Mouse (Mus musculus): ENCODE data around the gene Vrtn. TPM values are rescaled to one million over a fixed set of nuclear protein-coding genes. Genes with fewer than 3 reads are reported as not detected.

The Vrtn gene
- polyA plus RNA-seq, 1 experiment from 2014 or later, result 0.12 TPM

- H3K27me3 ChIP-seq (ENCODE audit: control insufficient read depth, insufficient read depth, low read length), result no peaks in the 10 kb centered on the region
- peak overlapping the region; percentile 63 for H3K9ac ChIP-seq (ENCODE audit: low read length)
- 8% methylated on average over 10 of the region's 10 CpGs for WGBS
- H3K4me3 ChIP-seq (ENCODE audit: low read length), result peak overlapping the region; percentile 81
- no peaks in the 10 kb centered on the region for H3K36me3 ChIP-seq (ENCODE audit: control insufficient read depth, insufficient read depth)
- 0 out of 2 replicates have a peak, but pooled peaks have one; percentile 49 for ATAC-seq (replicated peaks; ENCODE audit: extremely low read depth, insufficient read depth, low FRiP score)
- H3K9me3 ChIP-seq (replicated peaks; ENCODE audit: control insufficient read depth, low read length), result no peaks in the 10 kb centered on the region
- H3K27ac ChIP-seq (ENCODE audit: low read length), result no peak overlapping the region
- H3K4me1 ChIP-seq (ENCODE audit: control insufficient read depth, insufficient read depth, low read length), result no peaks in the 10 kb centered on the region; the same call in 1 of the 2 replicates
- H3K4me2 ChIP-seq (ENCODE audit: low read depth, low read length), result peak overlapping the region; percentile 66
These were observed 23.2 kb upstream of the Vrtn start for GRCm38 (mm10) chr12:84617663-84618062.

DNA sequence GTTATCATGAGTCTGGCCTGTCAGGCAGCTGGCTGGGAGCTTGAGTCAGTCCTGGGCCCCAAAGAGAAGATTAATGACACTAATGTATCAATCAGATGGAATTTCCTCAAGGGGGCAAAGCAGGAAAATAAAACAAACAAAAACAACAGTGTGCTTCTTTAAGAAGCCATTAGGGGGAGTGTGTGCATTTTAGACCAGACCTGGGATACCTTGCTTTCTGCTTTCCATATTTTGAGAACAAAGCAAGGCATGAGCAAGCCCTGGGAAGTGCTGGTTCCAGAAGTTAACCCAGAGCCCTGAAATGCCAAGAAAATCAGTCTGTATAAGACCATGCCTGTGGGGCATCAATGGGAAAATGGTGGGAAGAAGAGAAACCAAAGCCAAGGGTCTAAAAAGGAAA lies 19.8 kb upstream of the Vrtn start:
- Histone ChIP-seq H3K9ac (ENCODE audit: low read length) (no peak overlapping the region), H3K36me3 (ENCODE audit: control insufficient read depth, insufficient read depth) (no peaks in the 10 kb centered on the region), H3K27me3 (ENCODE audit: control insufficient read depth, insufficient read depth, low read length) (peaks cover 8% of the 10 kb centered on the region), H3K9me3 (replicated peaks; ENCODE audit: control insufficient read depth, low read length) (no peaks in the 10 kb centered on the region), H3K4me2 (ENCODE audit: low read depth, low read length) (no peak overlapping the region), H3K4me1 (ENCODE audit: control insufficient read depth, insufficient read depth, low read length) (no peaks in the 10 kb centered on the region; the same call in 1 of the 2 replicates), H3K27ac (ENCODE audit: low read length) (no peak overlapping the region), H3K4me3 (ENCODE audit: low read length) (no peak overlapping the region)
- ATAC-seq (replicated peaks; ENCODE audit: extremely low read depth, insufficient read depth, low FRiP score), result no peak

- H3K4me3 ChIP-seq (ENCODE audit: low read length), result no peak overlapping the region
- no peak overlapping the region for H3K9ac ChIP-seq (ENCODE audit: low read length)
- H3K36me3 ChIP-seq (ENCODE audit: control insufficient read depth, insufficient read depth), result no peaks in the 10 kb centered on the region
- no peak for ATAC-seq (replicated peaks; ENCODE audit: extremely low read depth, insufficient read depth, low FRiP score)
- no peak overlapping the region for H3K4me2 ChIP-seq (ENCODE audit: low read depth, low read length)
- H3K9me3 ChIP-seq (replicated peaks; ENCODE audit: control insufficient read depth, low read length), result no peaks in the 10 kb centered on the region
- 30% methylated on average over 8 of the region's 8 CpGs for WGBS
- H3K4me1 ChIP-seq (ENCODE audit: control insufficient read depth, insufficient read depth, low read length), result no peaks in the 10 kb centered on the region
- H3K27me3 ChIP-seq (ENCODE audit: control insufficient read depth, insufficient read depth, low read length), result peaks cover 10% of the 10 kb centered on the region
- no peak overlapping the region for H3K27ac ChIP-seq (ENCODE audit: low read length)
These were observed 16.2 kb upstream of the Vrtn start for GRCm38 (mm10) chr12:84624601-84625000.

DNA sequence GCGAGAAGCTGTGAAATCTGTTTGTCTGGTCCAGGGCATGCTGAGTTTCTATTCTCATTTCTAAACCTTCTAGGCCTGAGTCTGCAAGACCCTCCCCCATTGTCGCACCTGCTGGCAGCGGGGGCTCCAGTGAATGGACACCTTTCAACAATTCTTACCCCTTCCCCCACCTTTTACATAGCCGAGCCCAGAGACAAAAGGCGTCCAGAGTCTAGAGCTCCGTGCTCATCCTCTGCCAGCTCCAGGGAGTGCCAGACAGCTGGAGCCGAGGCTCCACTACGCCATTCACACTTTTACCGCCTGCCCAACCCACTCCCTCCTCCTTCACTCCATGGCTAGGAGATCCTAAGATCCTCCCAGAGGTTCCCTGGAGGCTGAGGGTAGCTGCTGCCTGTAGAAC lies 15.7 kb upstream of the Vrtn start:
- ATAC-seq (replicated peaks; ENCODE audit: extremely low read depth, insufficient read depth, low FRiP score), result no peak
- peak overlapping the region; percentile 13; the same call in 1 of the 2 replicates for H3K4me2 ChIP-seq (ENCODE audit: low read depth, low read length)
- no peak overlapping the region for H3K9ac ChIP-seq (ENCODE audit: low read length)
- 11% methylated on average over 9 of the region's 9 CpGs for WGBS
- peaks cover 10% of the 10 kb centered on the region for H3K27me3 ChIP-seq (ENCODE audit: control insufficient read depth, insufficient read depth, low read length)
- no peaks in the 10 kb centered on the region for H3K9me3 ChIP-seq (replicated peaks; ENCODE audit: control insufficient read depth, low read length)
- H3K27ac ChIP-seq (ENCODE audit: low read length), result no peak overlapping the region
- H3K4me3 ChIP-seq (ENCODE audit: low read length), result peak overlapping the region; percentile 5; the same call in 1 of the 2 replicates
- no peaks in the 10 kb centered on the region for H3K4me1 ChIP-seq (ENCODE audit: control insufficient read depth, insufficient read depth, low read length)
- no peaks in the 10 kb centered on the region for H3K36me3 ChIP-seq (ENCODE audit: control insufficient read depth, insufficient read depth)

GRCm38 (mm10) chr12:84631867-84632266 lies 9.0 kb upstream of the Vrtn start:
- WGBS, result 50% methylated on average over 3 of the region's 3 CpGs
- H3K9ac ChIP-seq (ENCODE audit: low read length), result no peak overlapping the region
- no peak overlapping the region for H3K4me2 ChIP-seq (ENCODE audit: low read depth, low read length)
- no peak overlapping the region for H3K27ac ChIP-seq (ENCODE audit: low read length)
- no peaks in the 10 kb centered on the region for H3K9me3 ChIP-seq (replicated peaks; ENCODE audit: control insufficient read depth, low read length)
- no peaks in the 10 kb centered on the region for H3K36me3 ChIP-seq (ENCODE audit: control insufficient read depth, insufficient read depth)
- no peak overlapping the region for H3K4me3 ChIP-seq (ENCODE audit: low read length)
- no peaks in the 10 kb centered on the region for H3K27me3 ChIP-seq (ENCODE audit: control insufficient read depth, insufficient read depth, low read length)
- no peak for ATAC-seq (replicated peaks; ENCODE audit: extremely low read depth, insufficient read depth, low FRiP score)
- no peaks in the 10 kb centered on the region for H3K4me1 ChIP-seq (ENCODE audit: control insufficient read depth, insufficient read depth, low read length)

GRCm38 (mm10) chr12:84640253-84640652 lies 566 bp upstream of the Vrtn start:
- Histone ChIP-seq H3K36me3 (ENCODE audit: control insufficient read depth, insufficient read depth) (no peaks in the 10 kb centered on the region), H3K4me2 (ENCODE audit: low read depth, low read length) (no peak overlapping the region), H3K4me1 (ENCODE audit: control insufficient read depth, insufficient read depth, low read length) (no peaks in the 10 kb centered on the region), H3K27me3 (ENCODE audit: control insufficient read depth, insufficient read depth, low read length) (peaks cover 47% of the 10 kb centered on the region), H3K9me3 (replicated peaks; ENCODE audit: control insufficient read depth, low read length) (no peaks in the 10 kb centered on the region), H3K4me3 (ENCODE audit: low read length) (no peak overlapping the region), H3K27ac (ENCODE audit: low read length) (no peak overlapping the region), H3K9ac (ENCODE audit: low read length) (no peak overlapping the region)
- no peak for ATAC-seq (replicated peaks; ENCODE audit: extremely low read depth, insufficient read depth, low FRiP score)
- 9% methylated on average over 6 of the region's 6 CpGs for WGBS

DNA sequence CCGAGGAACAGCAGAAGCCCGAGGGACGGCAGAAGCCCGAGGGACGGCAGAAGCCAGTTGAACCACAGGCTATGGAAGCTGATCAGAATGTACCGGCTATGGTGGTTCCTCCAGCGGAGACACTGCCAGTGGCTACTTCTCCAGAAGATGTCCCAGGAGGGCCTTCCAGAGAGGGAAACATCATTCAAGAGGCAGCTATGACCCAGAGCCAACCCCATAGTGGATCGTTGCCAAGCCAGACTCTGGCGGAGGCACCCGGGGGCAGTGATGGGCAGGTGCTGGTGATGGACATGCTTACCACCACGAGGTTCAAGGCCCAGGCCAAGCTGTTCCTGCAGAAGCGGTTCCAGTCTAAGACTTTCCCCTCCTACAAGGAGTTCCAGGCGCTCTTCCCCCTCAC lies 9.4 kb downstream of the Vrtn start:
- Histone ChIP-seq H3K36me3 (ENCODE audit: control insufficient read depth, insufficient read depth) (no peaks in the 10 kb centered on the region), H3K27ac (ENCODE audit: low read length) (no peak overlapping the region), H3K9me3 (replicated peaks; ENCODE audit: control insufficient read depth, low read length) (no peaks in the 10 kb centered on the region), H3K4me3 (ENCODE audit: low read length) (no peak overlapping the region), H3K4me1 (ENCODE audit: control insufficient read depth, insufficient read depth, low read length) (no peaks in the 10 kb centered on the region), H3K4me2 (ENCODE audit: low read depth, low read length) (no peak overlapping the region), H3K27me3 (ENCODE audit: control insufficient read depth, insufficient read depth, low read length) (peaks cover 3% of the 10 kb centered on the region; the same call in 1 of the 2 replicates), H3K9ac (ENCODE audit: low read length) (no peak overlapping the region)
- WGBS, result 78% methylated on average over 13 of the region's 13 CpGs
- no peak for ATAC-seq (replicated peaks; ENCODE audit: extremely low read depth, insufficient read depth, low FRiP score)

DNA sequence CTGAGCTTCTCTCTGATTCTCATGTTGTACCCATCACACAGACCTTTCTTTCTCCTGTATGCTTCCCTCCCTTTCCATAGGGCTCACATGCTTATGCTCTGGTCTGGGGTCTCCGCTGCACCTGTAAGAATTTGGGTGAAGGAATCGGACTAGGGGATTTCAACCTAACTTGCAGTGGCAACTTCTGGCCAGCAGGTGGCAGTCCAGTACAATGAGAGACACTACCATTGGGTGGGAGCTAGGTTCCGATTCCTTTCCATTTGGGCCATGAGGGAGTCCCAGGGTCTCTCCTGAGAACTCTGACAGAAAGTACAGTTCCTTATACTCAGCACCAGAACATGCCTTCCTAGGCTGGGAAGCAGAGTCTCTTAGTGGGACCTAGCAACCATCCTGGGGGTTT lies 13.1 kb downstream of the Vrtn start:
- ATAC-seq (replicated peaks; ENCODE audit: extremely low read depth, insufficient read depth, low FRiP score), result no peak
- Histone ChIP-seq H3K4me2 (ENCODE audit: low read depth, low read length) (no peak overlapping the region), H3K9me3 (replicated peaks; ENCODE audit: control insufficient read depth, low read length) (no peaks in the 10 kb centered on the region), H3K9ac (ENCODE audit: low read length) (no peak overlapping the region), H3K27ac (ENCODE audit: low read length) (no peak overlapping the region), H3K36me3 (ENCODE audit: control insufficient read depth, insufficient read depth) (no peaks in the 10 kb centered on the region), H3K27me3 (ENCODE audit: control insufficient read depth, insufficient read depth, low read length) (peaks cover 2% of the 10 kb centered on the region; the same call in 1 of the 2 replicates), H3K4me3 (ENCODE audit: low read length) (no peak overlapping the region), H3K4me1 (ENCODE audit: control insufficient read depth, insufficient read depth, low read length) (no peaks in the 10 kb centered on the region)
- WGBS, result 14% methylated on average over 3 of the region's 3 CpGs

DNA sequence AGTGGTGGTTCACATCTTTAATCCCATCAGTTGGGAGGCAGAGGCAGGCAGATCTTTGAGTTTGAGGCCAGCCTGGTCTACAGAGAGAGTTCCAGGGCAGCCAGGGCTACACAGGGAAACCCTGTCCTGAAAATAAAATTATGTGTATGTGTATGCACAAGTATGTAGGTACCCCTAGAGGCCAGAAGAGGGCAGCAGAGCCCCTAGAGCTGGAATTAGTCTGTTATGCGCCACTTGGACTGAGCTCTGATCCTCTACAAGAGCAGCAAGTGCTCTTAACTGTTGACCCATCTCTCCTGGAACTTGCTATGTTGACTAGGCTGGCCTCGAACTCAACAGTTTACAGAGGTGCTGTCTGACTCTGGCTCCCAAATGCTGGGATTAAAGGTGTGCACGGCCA lies 29.7 kb downstream of the Vrtn start:
- ATAC-seq (replicated peaks; ENCODE audit: extremely low read depth, insufficient read depth, low FRiP score), result no peak
- Histone ChIP-seq H3K4me2 (ENCODE audit: low read depth, low read length) (no peak overlapping the region), H3K36me3 (ENCODE audit: control insufficient read depth, insufficient read depth) (no peaks in the 10 kb centered on the region), H3K4me3 (ENCODE audit: low read length) (no peak overlapping the region), H3K27ac (ENCODE audit: low read length) (no peak overlapping the region), H3K4me1 (ENCODE audit: control insufficient read depth, insufficient read depth, low read length) (no peaks in the 10 kb centered on the region), H3K9me3 (replicated peaks; ENCODE audit: control insufficient read depth, low read length) (peaks cover 3% of the 10 kb centered on the region), H3K9ac (ENCODE audit: low read length) (no peak overlapping the region), H3K27me3 (ENCODE audit: control insufficient read depth, insufficient read depth, low read length) (peaks cover 5% of the 10 kb centered on the region; the same call in 1 of the 2 replicates)
- 82% methylated on average over 3 of the region's 3 CpGs for WGBS

All from heart, embryonic 16.5 days (tissue).